Mouse (Mus musculus) liver, adult (tissue): ENCODE measurements around the gene Fbxw2.

Source experiments
- GATA4 ChIP-seq: IDR thresholded peaks from 2 replicates; pipeline ENCODE4 v1.6.1; 2014; ENCODE audit warnings: mild to moderate bottlenecking, low read length; ENCODE audit not compliant: insufficient replicate concordance

Gene Fbxw2

DNA sequence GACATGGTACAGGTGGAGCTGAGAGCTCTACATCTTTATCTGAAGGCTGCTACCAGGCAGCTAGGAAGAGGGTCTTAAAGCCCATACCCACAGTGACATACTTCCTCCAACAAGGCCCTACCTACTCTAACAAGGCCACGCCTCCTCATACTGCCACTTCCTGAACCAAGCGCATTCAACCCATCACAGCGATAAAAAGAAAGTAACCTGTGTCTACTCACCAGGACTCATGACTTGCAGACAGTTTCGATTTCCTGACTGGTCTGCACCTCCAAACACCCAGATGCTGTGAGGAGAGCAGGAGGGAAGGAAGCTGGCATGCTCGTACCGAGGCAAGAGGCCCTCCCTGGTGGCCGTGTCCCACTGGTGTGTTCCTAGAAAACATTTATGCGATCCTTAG is 35.8 kb downstream of the Fbxw2 start:
- no peak for TF ChIP-seq GATA4

DNA sequence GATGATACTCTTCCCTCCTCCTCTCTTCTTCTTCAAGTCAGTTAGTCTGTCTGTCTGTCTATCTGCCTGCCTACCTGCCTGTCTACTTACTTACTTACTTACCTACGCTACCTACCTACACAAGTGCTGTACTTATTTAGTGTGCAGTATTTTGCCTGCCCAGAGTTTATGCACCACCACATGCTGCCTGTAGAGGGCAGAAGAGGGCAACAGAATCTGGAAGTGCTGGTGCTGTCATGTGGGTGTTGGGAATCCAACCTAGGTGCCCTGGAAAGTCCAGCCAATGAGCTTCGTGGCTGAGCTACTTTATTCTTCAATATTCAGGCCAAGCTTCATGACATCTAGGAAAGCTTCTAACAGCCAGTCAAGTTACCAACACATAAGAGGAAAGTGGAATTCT is 42.0 kb downstream of the Fbxw2 start:
- TF ChIP-seq GATA4, result no peak

DNA sequence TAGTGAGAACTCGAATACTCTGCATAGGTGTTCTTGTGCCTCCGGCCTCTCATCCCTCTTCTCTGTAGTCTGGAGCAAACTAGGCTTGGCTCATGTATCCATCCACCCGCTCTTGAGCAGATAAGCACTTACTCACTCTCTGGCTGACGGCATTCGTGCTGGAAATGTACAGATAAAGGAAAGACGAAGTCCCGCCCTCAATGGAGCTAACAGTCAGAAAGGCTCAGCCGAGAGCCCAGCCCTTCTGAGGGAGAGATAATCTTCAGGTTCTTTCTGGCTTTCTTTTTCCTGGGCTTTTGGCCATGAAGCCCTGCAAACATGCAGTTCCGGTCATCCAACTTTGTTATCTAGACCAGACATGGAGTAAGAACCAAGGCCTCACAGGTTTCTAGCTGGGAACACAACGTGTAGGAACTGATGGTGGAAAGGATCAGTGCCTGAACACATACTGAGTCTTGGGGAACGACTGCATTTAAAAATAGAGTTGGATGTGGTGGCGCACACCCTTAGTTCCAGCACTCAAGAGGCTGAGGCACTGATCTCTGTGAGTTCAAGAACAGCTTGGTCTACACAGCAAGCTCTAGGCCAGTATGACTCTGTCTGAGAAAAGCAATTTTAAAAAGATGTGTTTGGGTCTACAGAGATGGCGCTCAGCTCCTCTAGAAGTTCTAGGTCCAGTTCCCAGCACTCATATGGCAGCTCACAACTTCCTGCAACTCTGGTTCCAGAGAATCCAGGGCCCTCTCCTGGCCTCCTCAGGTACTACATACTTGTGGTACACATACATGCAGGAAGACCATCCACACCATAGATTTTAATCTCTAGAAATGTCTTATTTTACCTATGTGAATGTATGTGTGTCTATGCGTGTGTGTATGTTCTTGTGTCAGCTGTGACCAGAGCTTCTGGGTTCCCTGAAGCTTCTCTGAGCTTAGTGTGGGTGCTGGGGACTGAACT is 42.8 kb downstream of the Fbxw2 start:
- TF ChIP-seq GATA4, result no peak

DNA sequence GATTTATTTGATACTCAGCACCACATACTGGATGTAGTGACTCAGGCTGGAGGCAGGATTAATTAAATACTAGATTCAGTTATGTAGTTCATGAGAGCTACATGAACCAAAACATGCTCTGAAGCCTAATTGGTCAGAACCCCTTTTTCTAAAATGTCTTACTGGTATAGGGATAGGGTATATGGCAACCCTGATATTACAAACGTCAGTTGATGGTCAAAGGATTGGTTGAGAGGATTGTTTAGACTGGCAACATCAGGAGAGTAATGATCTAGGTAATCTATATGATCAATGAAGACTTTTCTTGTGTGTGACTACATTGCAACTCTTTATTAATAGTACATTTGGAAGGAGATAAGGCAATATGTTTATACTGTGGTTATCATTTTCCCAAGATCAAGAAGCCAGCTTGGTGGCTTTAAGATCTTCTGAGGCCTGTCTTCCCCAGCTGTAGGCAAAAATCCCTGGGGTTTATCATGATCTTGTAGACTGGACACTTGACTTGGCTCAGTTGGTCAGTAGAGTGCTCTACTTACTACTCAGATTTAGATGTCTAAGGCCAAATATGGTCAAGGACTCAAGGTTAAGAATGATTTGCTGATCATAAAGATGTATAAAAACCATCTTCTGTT is 48.8 kb downstream of the Fbxw2 start:
- no peak for TF ChIP-seq GATA4

DNA sequence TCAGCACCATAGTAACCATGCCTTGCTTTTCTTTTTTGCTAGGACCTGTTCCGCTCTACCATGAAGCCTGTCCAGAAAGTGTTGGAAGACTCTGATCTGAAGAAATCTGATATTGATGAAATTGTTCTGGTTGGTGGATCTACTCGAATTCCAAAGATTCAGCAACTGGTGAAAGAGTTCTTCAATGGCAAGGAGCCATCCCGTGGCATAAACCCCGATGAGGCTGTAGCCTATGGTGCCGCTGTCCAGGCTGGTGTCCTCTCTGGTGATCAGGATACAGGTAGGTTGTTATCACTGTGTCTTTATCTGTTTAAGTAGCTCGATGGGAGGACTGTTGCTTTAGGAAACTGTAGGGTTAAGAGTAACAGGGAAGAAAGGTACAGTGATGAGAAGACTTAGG is 51.6 kb downstream of the Fbxw2 start:
- no peak for TF ChIP-seq GATA4

DNA sequence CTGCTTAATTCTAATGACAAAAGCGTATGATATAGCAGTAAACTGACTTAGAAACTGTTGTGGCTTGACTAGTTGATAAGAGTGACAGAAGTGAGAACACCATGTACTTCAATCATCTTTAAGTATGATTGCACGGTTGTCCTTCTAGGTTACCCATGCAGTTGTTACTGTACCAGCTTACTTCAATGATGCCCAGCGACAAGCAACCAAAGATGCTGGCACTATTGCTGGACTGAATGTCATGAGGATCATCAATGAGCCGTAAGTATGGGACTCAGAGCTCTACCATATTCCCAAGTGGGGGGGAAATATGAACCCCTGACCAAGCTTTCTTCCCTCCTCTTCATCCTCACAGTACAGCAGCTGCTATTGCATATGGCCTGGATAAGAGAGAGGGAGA is 52.4 kb downstream of the Fbxw2 start:
- TF ChIP-seq GATA4, result no peak

DNA sequence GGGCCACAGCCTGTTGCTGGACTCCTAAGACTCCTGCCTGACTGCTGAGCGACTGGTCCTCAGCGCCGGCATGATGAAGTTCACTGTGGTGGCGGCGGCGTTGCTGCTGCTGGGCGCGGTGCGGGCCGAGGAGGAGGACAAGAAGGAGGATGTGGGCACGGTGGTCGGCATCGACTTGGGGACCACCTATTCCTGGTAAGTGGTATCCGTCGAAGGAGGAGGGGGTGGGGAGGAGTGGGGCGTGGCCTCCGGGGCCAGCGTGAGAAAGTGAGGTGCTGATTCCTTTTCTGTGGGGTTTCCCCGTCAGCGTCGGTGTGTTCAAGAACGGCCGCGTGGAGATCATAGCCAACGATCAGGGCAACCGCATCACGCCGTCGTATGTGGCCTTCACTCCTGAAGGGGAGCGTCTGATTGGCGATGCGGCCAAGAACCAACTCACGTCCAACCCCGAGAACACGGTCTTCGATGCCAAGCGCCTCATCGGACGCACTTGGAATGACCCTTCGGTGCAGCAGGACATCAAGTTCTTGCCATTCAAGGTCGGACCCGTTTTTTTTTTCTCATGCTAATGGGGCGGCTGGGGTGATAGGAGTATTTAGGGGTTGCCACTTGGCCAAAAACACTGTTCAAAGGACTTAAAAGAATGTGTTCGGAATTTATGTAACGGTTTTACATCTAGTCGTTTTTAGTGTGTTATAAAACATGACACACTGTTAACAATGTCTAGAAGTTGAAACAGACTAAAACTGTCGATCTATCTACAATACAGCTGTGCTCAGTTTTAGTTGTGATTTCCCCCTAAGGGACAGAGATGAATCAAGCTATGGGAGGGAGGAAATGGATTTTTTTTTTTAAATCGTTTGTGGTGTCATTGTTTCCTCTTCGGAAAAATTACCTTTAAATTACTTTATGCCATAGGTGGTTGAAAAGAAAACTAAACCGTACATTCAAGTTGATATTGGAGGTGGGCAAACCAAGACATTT is 53.6 kb downstream of the Fbxw2 start:
- no peak for TF ChIP-seq GATA4

DNA sequence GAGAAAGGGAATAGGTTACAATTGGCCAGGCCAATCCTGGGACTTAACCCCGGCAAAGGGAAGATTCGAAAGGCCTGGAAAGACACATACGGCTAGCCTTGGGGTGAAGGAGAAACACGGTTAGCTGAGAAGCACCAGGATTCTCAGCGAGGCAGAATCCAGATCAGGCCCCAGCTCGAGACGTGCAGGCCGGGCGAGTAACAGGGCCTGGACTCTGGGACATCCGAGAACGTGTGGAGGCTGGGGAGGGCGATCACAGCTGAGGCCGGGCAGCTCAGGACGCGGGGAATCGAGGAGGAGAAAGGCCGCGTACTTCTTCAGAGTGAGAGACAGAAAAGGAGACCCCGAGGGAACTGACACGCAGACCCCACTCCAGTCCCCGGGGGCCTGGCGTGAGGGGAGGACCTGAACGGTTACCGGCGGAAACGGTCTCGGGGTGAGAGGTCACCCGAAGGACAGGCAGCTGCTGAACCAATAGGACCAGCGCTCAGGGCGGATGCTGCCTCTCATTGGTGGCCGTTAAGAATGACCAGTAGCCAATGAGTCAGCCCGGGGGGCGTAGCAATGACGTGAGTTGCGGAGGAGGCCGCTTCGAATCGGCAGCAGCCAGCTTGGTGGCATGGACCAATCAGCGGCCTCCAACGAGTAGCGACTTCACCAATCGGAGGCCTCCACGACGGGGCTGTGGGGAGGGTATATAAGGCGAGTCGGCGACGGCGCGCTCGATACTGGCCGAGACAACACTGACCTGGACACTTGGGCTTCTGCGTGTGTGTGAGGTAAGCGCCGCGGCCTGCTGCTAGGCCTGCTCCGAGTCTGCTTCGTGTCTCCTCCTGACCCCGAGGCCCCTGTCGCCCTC is 54.5 kb downstream of the Fbxw2 start, which contains the start of gene Hspa5:
Gene Hspa5 (plus strand): TSS at position 603 of the 859 bp plus-strand sequence.
- TF ChIP-seq GATA4, result peak; percentile 54; the same call in 1 of the 2 replicates

DNA sequence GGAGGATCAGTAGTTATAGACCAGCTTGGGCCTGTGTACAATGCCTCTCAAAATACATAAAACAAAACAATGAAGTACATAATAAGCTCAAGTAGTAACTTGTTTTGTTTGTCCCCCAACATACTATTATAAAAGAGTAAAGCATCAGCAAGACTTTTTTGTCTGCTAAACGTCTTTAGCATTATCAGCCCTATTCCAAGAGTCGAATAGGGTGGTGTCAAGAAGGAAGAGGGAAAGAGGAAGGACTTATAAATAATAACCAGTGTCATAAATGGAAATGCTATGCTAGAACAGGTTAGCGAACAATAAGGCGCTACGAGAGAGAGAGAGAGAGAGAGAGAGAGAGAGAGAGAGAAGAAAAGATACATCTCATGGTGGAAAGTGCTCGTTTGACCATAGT is 55.2 kb downstream of the Fbxw2 start:
- TF ChIP-seq GATA4, result no peak

DNA sequence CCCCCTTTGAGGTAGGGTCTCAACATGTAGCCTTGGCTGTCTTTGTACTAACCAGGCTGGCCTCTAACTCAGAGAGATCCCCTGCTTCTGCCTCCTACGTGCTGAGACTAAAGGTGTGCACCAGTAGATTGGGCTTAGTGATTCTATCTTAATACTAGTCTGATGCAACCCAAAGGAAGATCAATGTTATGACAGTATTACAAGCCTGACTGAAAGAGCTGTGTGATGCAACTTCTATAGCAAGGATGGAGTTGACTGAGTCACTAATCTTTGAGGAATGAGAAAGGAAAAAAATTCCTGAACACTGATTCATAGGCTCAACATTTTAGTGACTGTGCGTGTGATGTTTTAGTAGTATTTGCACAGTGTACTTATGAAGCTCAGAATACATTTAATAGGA is 56.1 kb downstream of the Fbxw2 start:
- TF ChIP-seq GATA4, result no peak

DNA sequence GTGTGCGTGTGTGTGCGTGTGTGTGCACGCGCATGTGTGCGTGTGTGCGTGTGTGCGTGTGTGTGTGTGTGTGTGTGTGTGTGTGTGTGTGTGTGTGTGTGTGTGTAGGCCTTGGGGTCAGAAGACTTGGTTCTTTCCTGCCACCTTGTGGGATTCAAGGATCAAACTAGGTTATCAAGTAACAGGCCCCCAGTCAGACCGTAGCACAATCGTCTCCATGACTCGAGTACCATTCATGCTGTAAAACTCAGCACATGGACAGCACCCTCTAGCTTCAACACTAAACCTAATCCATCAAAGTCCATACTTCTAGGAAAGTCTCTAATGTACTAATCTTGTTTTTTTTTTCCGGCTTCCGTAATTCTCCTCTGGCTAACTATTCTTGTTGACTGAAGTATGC is 61.3 kb downstream of the Fbxw2 start:
- TF ChIP-seq GATA4, result no peak

DNA sequence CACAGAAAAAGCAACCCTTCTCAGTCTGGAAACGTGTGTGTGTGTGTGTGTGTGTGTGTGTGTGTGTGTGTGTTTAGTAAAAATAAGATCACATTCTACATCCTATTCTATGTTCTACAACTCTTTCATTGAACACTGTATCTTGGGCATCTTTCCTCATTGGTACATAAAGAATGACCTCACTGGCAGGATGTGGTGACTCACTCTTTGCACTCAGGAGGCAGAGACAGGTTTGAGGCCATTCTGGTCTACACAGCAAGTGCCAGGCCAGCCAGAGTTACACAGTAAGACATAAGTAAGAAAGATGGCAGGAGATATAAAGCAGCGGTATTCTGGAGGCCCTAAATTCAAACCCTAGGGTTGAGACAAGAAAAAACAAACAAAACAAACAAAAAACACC is 63.2 kb downstream of the Fbxw2 start:
- TF ChIP-seq GATA4, result no peak

DNA sequence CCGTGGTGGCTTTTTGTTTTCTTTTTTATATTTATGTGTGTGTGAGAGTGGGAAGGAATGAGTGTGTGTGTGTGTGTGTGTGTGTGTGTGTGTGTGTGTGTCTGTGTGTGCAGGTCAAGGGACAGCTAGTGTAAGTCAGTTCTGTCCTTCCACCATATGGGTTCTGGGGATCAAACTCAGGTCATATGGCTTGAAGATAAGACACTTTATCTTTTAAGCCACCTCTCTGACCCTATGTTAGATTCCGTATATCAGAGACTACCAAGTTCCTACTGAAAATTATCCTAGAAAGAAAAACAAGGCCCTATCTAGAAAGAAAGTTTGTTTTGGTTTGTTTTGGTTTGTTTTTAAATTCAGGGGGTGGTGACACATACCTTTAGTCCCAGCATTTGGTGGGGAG is 63.9 kb downstream of the Fbxw2 start:
- no peak for TF ChIP-seq GATA4

DNA sequence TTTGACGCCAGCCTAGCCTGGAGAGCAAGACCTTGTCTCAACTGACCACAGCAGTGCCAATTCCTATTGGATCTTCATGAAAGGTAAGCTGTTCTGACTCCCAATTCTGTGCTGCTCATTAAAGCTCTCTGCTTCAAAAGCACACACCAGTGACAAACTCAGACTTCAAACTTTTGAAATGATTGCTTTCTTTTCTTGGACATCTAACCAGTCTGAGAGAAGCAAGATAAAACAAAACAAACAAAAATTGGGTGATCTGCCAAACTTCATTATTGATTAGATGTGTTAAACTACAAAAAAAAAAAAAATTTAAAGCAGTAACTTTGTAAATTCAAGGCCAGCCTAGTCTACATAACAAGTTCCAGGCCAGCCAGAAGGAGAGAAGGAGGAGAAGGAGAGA is 68.8 kb downstream of the Fbxw2 start:
- peak; percentile 40; the same call in 1 of the 2 replicates for TF ChIP-seq GATA4
